Mouse (Mus musculus) retina, postnatal 7 days (tissue): ENCODE data around the gene Taok2.
"Not testable (repeated sequence)": the region's sequence is repeated elsewhere in the genome, so short reads cannot be mapped to it uniquely, and the experiment has no call there.

ENCODE experiments used
- DNase-seq: peaks from one replicate; pipeline ENCODE4 v3.0.0-alpha.2; 2012; ENCODE audit warnings: low read depth, low spot score

Gene Taok2

GRCm38 (mm10) chr7:126884286-126885164 is at the start of gene Taok2:
Gene Taok2, minus strand, starts transcription at chr7:126884703.
- DNase-seq, result peak; percentile 97

DNA sequence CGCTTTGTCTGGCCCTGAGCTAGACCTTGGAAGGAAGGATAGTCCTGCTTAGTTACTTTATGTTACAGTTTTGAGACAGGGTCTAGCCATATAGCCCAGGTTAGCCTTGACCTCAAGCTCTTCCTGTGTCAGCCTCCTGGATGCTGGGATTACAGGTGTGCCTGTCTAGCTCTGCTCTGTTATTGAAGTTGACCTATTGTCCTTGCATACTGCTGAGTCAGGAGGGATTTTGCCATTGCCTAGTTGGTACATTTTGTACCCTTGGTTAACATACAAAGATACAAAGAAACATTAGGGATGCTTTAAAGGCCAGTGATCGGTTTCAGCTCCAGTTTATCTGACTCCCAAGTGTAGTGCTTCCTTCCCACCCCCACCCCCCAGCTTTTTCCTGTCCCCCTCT is 48.1 kb upstream of the Taok2 start:
- DNase-seq, result no peak

DNA sequence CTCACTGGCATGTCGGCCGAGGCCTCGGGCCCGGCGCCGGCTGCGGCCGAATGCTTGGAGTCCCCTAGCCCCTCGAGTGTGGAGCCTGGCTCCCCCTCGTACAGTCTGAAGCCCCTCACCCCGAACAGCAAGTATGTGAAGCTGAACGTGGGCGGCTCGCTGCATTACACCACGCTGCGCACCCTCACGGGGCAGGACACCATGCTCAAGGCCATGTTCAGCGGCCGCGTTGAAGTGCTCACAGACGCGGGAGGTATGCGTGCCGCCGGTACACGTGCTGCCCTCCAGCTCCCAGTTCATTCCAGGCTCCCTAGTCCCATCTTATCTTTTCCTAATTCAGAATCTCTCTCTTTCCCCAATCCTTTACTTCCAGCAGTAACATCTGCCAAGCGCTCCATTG is 44.5 kb upstream of the Taok2 start:
- no peak for DNase-seq

DNA sequence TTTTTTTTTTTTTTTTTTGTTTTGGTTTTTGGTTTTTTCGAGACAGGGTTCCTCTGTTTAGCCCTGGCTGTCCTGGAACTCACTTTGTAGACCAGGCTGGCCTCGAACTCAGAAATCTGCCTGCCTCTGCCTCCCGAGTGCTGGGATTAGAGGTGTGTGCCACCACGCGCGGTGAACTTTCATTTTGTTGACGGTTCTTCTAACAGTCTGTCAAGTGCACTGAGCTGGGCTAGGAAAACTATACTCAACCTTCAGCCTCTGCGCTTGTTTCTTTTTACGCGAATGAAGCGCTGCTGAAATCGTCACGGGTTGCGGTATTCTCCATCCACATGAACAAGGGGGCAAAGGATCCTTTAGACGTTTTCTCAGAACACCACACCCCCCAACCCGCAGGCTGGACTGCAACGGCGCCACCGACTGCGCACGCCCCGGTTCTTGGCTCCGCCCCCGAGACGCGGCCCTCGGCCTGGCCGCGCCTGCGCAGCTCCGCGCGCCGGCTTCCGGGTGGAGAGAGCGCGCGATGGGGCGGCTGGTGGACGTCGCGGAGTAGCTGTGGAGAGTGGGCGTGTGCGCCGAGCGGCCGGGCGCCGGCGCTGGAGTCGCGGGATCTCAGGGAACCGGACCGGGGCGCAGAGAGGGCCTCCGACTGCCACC is 44.0 kb upstream of the Taok2 start, which contains the start of gene Kctd13:
Gene Kctd13, plus strand, starts transcription at position 496 of the 654 bp plus-strand sequence.
- peak; percentile 88 for DNase-seq

GRCm38 (mm10) chr7:126926299-126926698 is 41.8 kb upstream of the Taok2 start:
- DNase-seq, result no peak

- no peak for DNase-seq
These were observed 39.5 kb upstream of the Taok2 start for GRCm38 (mm10) chr7:126923999-126924398.

DNA sequence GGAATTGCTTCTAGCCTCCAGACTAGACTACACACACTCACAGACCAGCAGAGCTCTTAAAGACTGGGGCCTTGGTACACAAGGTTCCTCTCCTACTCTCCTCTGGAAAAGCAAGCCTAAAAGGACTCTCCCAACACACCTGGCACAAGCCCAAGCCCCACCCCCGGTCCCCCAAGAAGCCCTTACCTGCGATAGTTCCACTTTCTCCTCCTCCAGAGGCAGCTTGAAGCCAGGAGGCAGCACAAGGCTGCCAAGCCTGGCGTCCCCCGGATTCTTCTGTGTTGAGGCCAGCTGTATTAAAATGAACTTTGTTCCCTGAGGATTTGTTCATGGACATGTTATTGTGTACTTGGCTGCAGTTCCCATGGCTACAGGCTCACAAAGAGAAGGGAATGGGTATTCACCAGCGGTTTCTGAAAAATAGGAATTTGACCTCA is 38.1 kb upstream of the Taok2 start, which contains the start of gene Tmem219:
Gene Tmem219, minus strand, starts transcription at position 294 of the 437 bp plus-strand sequence.
- no peak for DNase-seq

- no peak for DNase-seq
These were observed 37.1 kb upstream of the Taok2 start for GRCm38 (mm10) chr7:126921563-126921962.

GRCm38 (mm10) chr7:126919973-126920372 is 35.5 kb upstream of the Taok2 start:
- no peak for DNase-seq

DNA sequence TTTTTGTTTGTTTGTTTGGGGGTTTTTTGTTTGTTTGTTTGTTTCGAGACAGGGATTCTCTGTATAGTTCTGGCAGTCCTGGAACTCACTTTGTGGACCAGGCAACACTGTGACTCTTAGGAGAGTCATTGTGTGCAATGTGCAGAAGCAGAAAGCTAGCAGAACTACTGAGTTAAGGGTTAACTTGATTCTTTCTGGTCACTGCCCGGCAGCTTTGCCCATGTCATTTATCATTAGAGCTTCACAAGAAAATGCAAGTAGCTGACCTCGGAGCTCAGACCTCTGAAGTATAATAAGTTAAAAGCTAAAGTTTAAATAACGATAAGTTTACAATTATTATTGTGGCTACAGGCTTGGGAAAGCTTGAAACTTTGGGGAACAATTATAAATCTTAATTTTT is 33.9 kb upstream of the Taok2 start:
- DNase-seq, result not testable (repeated sequence)

GRCm38 (mm10) chr7:126914844-126915243 is 30.3 kb upstream of the Taok2 start:
- no peak for DNase-seq

GRCm38 (mm10) chr7:126905590-126905989 is 21.1 kb upstream of the Taok2 start:
- DNase-seq, result no peak

GRCm38 (mm10) chr7:126899781-126900180 is 15.3 kb upstream of the Taok2 start:
- DNase-seq, result peak; percentile 63

DNA sequence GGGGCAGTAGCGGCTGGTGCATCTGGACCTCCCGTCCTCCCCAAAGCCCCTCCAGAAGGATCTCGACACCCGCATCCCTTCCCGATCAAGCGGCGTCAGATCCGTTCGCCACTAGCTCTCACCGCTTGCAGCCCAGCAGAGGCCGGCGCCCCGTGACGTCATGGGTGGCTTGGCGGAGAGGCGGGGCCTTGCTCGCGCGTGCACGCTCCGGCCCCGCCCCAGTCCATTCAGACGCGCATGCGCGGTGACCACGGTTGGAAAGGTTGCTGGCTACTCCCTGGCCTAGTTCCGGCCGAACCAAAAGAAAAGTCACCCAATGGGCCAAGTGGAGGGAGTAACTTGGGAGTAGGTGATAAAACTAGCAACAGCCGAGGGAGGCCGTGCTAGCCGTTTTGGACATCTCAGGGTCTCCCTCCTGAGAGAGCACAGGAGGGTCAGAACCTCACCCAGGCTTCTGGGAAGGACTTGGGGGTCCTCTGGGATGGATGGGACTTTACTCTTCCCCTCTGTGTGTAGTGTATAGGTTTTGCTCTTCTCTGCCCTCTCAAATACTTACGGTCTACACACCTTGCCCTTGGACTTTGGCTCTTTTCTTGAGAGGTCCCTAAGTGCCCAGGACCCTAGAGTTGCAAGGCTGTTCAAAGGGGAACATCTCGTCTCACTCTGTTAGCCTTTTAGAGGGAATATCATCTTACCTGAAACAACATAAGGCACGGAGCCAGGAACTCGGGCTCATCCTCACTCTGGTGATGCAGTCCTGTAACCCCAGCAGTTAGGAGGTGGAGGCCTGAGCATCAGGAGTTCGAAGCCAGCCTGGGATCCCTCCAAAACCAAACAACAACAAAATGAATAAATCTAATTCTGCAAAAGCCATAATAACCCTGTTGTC is 13.8 kb upstream of the Taok2 start:
- peak; percentile 86 for DNase-seq

- no peak for DNase-seq
These were observed 13.0 kb upstream of the Taok2 start for GRCm38 (mm10) chr7:126897390-126898101.

GRCm38 (mm10) chr7:126896912-126897311 is 12.4 kb upstream of the Taok2 start:
- DNase-seq, result no peak

GRCm38 (mm10) chr7:126888852-126889251 is 4.3 kb upstream of the Taok2 start:
- DNase-seq, result no peak

- no peak for DNase-seq
These were observed 2.8 kb upstream of the Taok2 start for GRCm38 (mm10) chr7:126887281-126887680.

- DNase-seq, result no peak
These were observed 747 bp downstream of the Taok2 start for GRCm38 (mm10) chr7:126883731-126884181.

GRCm38 (mm10) chr7:126881040-126881439 is 3.5 kb downstream of the Taok2 start:
- no peak for DNase-seq

GRCm38 (mm10) chr7:126877239-126877638 is 7.3 kb downstream of the Taok2 start:
- DNase-seq, result no peak
